Mouse (Mus musculus): ENCODE data around the gene Rpl32. TPM values are rescaled to one million over a fixed set of nuclear protein-coding genes. Genes with fewer than 3 reads are reported as not detected.

Gene Rpl32
- polyA plus RNA-seq, 1 experiment from 2014 or later, result 1,385 TPM

GRCm38 (mm10) chr6:115773966-115774413 lies 34.6 kb downstream of the Rpl32 start:
- peak; percentile 87 for ATAC-seq
- Histone ChIP-seq H3K9ac (replicated peaks) (peak overlapping the region; percentile 54), H3K27me3 (no peaks in the 10 kb centered on the region), H3K4me2 (replicated peaks) (peak overlapping the region; percentile 77), H3K9me3 (no peaks in the 10 kb centered on the region), H3K36me3 (peaks cover 5% of the 10 kb centered on the region; the same call in 1 of the 2 replicates), H3K4me3 (replicated peaks) (peak overlapping the region; percentile 75), H3K27ac (peak overlapping the region; percentile 53), H3K4me1 (replicated peaks) (peaks cover 31% of the 10 kb centered on the region)
- WGBS, result under 1% methylated on average over 12 of the region's 14 CpGs

GRCm38 (mm10) chr6:115772604-115773003 lies 35.9 kb downstream of the Rpl32 start:
- no peaks in the 10 kb centered on the region for H3K36me3 ChIP-seq
- H3K9ac ChIP-seq (replicated peaks), result no peak overlapping the region
- peaks cover 31% of the 10 kb centered on the region for H3K4me1 ChIP-seq (replicated peaks)
- no peaks in the 10 kb centered on the region for H3K9me3 ChIP-seq
- 78% methylated on average over 1 of the region's 1 CpGs for WGBS
- no peak overlapping the region for H3K4me3 ChIP-seq (replicated peaks)
- no peak overlapping the region for H3K27ac ChIP-seq
- no peak for ATAC-seq
- H3K4me2 ChIP-seq (replicated peaks), result no peak overlapping the region
- no peaks in the 10 kb centered on the region for H3K27me3 ChIP-seq

GRCm38 (mm10) chr6:115772201-115772600 lies 36.3 kb downstream of the Rpl32 start:
- 77% methylated on average over 6 of the region's 6 CpGs for WGBS

GRCm38 (mm10) chr6:115770852-115771251 lies 37.7 kb downstream of the Rpl32 start:
- Histone ChIP-seq H3K36me3 (no peaks in the 10 kb centered on the region), H3K9me3 (no peaks in the 10 kb centered on the region), H3K27me3 (no peaks in the 10 kb centered on the region), H3K4me1 (replicated peaks) (peaks cover 17% of the 10 kb centered on the region), H3K4me3 (replicated peaks) (no peak overlapping the region), H3K4me2 (replicated peaks) (no peak overlapping the region), H3K27ac (no peak overlapping the region), H3K9ac (replicated peaks) (no peak overlapping the region)
- no peak for ATAC-seq
- 87% methylated on average over 4 of the region's 4 CpGs for WGBS

More at GRCm38 (mm10) chr6:115772201-115772600, 36.3 kb downstream of the Rpl32 start:
- H3K4me2 ChIP-seq (replicated peaks), result no peak overlapping the region
- ATAC-seq, result no peak
- no peak overlapping the region for H3K9ac ChIP-seq (replicated peaks)
- H3K27ac ChIP-seq, result no peak overlapping the region
- H3K36me3 ChIP-seq, result no peaks in the 10 kb centered on the region
- peaks cover 31% of the 10 kb centered on the region for H3K4me1 ChIP-seq (replicated peaks)
- H3K9me3 ChIP-seq, result no peaks in the 10 kb centered on the region
- no peak overlapping the region for H3K4me3 ChIP-seq (replicated peaks)
- no peaks in the 10 kb centered on the region for H3K27me3 ChIP-seq

- ATAC-seq, result no peak
- Histone ChIP-seq H3K36me3 (no peaks in the 10 kb centered on the region), H3K4me1 (replicated peaks) (peaks cover 10% of the 10 kb centered on the region), H3K9ac (replicated peaks) (no peak overlapping the region), H3K9me3 (no peaks in the 10 kb centered on the region), H3K4me2 (replicated peaks) (no peak overlapping the region), H3K4me3 (replicated peaks) (no peak overlapping the region), H3K27ac (no peak overlapping the region), H3K27me3 (no peaks in the 10 kb centered on the region)
- 83% methylated on average over 20 of the region's 20 CpGs for WGBS
Measured at GRCm38 (mm10) chr6:115770059-115770670, 38.4 kb downstream of the Rpl32 start.

- Histone ChIP-seq H3K4me1 (replicated peaks) (peaks cover 8% of the 10 kb centered on the region), H3K27ac (no peak overlapping the region), H3K9me3 (no peaks in the 10 kb centered on the region), H3K36me3 (no peaks in the 10 kb centered on the region), H3K27me3 (no peaks in the 10 kb centered on the region), H3K4me2 (replicated peaks) (no peak overlapping the region), H3K4me3 (replicated peaks) (no peak overlapping the region), H3K9ac (replicated peaks) (no peak overlapping the region)
- no peak for ATAC-seq
- 95% methylated on average over 4 of the region's 4 CpGs for WGBS
Measured at GRCm38 (mm10) chr6:115768207-115768606, 40.3 kb downstream of the Rpl32 start.

GRCm38 (mm10) chr6:115767357-115767756 lies 41.2 kb downstream of the Rpl32 start:
- H3K9ac ChIP-seq (replicated peaks), result no peak overlapping the region
- peaks cover 9% of the 10 kb centered on the region for H3K4me1 ChIP-seq (replicated peaks)
- WGBS, result 42% methylated on average over 9 of the region's 9 CpGs
- H3K4me3 ChIP-seq (replicated peaks), result no peak overlapping the region
- H3K27me3 ChIP-seq, result no peaks in the 10 kb centered on the region
- H3K36me3 ChIP-seq, result no peaks in the 10 kb centered on the region
- no peak for ATAC-seq
- no peak overlapping the region for H3K27ac ChIP-seq
- H3K4me2 ChIP-seq (replicated peaks), result no peak overlapping the region
- no peaks in the 10 kb centered on the region for H3K9me3 ChIP-seq

- H3K27me3 ChIP-seq, result no peaks in the 10 kb centered on the region
- 6% methylated on average over 7 of the region's 7 CpGs for WGBS
Measured at GRCm38 (mm10) chr6:115764179-115764578, 44.4 kb downstream of the Rpl32 start.

GRCm38 (mm10) chr6:115761995-115762756 lies 46.4 kb downstream of the Rpl32 start, which contains the start of gene Tmem40:
Tmem40 (minus strand) TSS chr6:115762410.
- no peaks in the 10 kb centered on the region for H3K36me3 ChIP-seq
- no peaks in the 10 kb centered on the region for H3K9me3 ChIP-seq
- H3K9ac ChIP-seq (replicated peaks), result no peak within 1 kb of the TSS
- WGBS, result 1% methylated on average over 9 of the region's 9 CpGs
- H3K4me2 ChIP-seq (replicated peaks), result peak within 1 kb of the TSS; percentile 10; the same call in 1 of the 2 replicates
- H3K27ac ChIP-seq, result peak within 1 kb of the TSS; percentile 35
- no peak within 1 kb of the TSS for H3K4me3 ChIP-seq (replicated peaks)
- H3K4me1 ChIP-seq (replicated peaks), result peaks cover 13% of the 10 kb centered on the region
- no peaks in the 10 kb centered on the region for H3K27me3 ChIP-seq
- ATAC-seq, result no peak

More at GRCm38 (mm10) chr6:115764179-115764578, 44.4 kb downstream of the Rpl32 start:
- Histone ChIP-seq H3K4me1 (replicated peaks) (peaks cover 13% of the 10 kb centered on the region), H3K27ac (peak overlapping the region; percentile 77), H3K36me3 (no peaks in the 10 kb centered on the region), H3K4me2 (replicated peaks) (peak overlapping the region; percentile 36; the same call in 1 of the 2 replicates), H3K4me3 (replicated peaks) (no peak overlapping the region), H3K9me3 (no peaks in the 10 kb centered on the region), H3K9ac (replicated peaks) (0 out of 2 replicates have a peak overlapping the region, but pooled peaks have one; percentile 28)
- ATAC-seq, result peak; percentile 90

- Histone ChIP-seq H3K36me3 (no peaks in the 10 kb centered on the region), H3K4me2 (replicated peaks) (no peak overlapping the region), H3K27me3 (no peaks in the 10 kb centered on the region), H3K4me3 (replicated peaks) (no peak overlapping the region), H3K9me3 (no peaks in the 10 kb centered on the region), H3K27ac (no peak overlapping the region), H3K9ac (replicated peaks) (no peak overlapping the region), H3K4me1 (replicated peaks) (peaks cover 13% of the 10 kb centered on the region)
- 71% methylated on average over 4 of the region's 4 CpGs for WGBS
- ATAC-seq, result no peak
Measured at GRCm38 (mm10) chr6:115760982-115761381, 47.6 kb downstream of the Rpl32 start.

GRCm38 (mm10) chr6:115760137-115760536 lies 48.4 kb downstream of the Rpl32 start:
- WGBS, result 96% methylated on average over 4 of the region's 4 CpGs
- H3K27me3 ChIP-seq, result no peaks in the 10 kb centered on the region

GRCm38 (mm10) chr6:115759461-115759860 lies 49.1 kb downstream of the Rpl32 start:
- Histone ChIP-seq H3K4me3 (replicated peaks) (no peak overlapping the region), H3K4me1 (replicated peaks) (peaks cover 12% of the 10 kb centered on the region), H3K9ac (replicated peaks) (no peak overlapping the region), H3K27me3 (no peaks in the 10 kb centered on the region), H3K9me3 (no peaks in the 10 kb centered on the region), H3K36me3 (no peaks in the 10 kb centered on the region), H3K27ac (no peak overlapping the region), H3K4me2 (replicated peaks) (no peak overlapping the region)
- ATAC-seq, result no peak
- 77% methylated on average over 5 of the region's 5 CpGs for WGBS

More at GRCm38 (mm10) chr6:115760137-115760536, 48.4 kb downstream of the Rpl32 start:
- Histone ChIP-seq H3K27ac (no peak overlapping the region), H3K4me3 (replicated peaks) (no peak overlapping the region), H3K9me3 (no peaks in the 10 kb centered on the region), H3K36me3 (no peaks in the 10 kb centered on the region), H3K9ac (replicated peaks) (no peak overlapping the region), H3K4me1 (replicated peaks) (peaks cover 13% of the 10 kb centered on the region), H3K4me2 (replicated peaks) (no peak overlapping the region)
- ATAC-seq, result no peak

Measured in midbrain, embryonic 13.5 days (tissue).